Mouse (Mus musculus): ENCODE data around the gene Cntnap5b. TPM values are rescaled to one million over a fixed set of nuclear protein-coding genes. Genes with fewer than 3 reads are reported as not detected.

The Cntnap5b gene
- total and polyA plus RNA-seq, 3 experiments: not detected

GRCm38 (mm10) chr1:100394034-100394433 lies 621.5 kb downstream of the Cntnap5b start:
- dilution Hi-C loops (cut with MboI; ENCODE audit: extremely low pct_ligation_motif_present, extremely low pct_unique_long_range_greater_than_20kb, low sequenced_read_pairs): no loop called here

GRCm38 (mm10) chr1:100416658-100417224 lies 644.2 kb downstream of the Cntnap5b start:
- no peaks in the 10 kb centered on the region for H3K79me2 ChIP-seq (replicated peaks; ENCODE audit: control insufficient read depth, extremely low read depth, insufficient read depth, poor library complexity, severe bottlenecking)
- H3K4me1 ChIP-seq (ENCODE audit: control insufficient read depth in 1 of 2, insufficient read depth in 2 of 2): no peaks in the 10 kb centered on the region
- no peak overlapping the region for H3K4me3 ChIP-seq (replicated peaks in 1 of 3; ENCODE audit: low read depth in 2 of 3, low read length in 2 of 3, poor library complexity in 1 of 3)
- no peaks in the 10 kb centered on the region for H3K36me3 ChIP-seq (replicated peaks in 1 of 2; ENCODE audit: control insufficient read depth in 1 of 2, insufficient read depth in 1 of 2, low read length in 1 of 2)
- H3K27ac ChIP-seq (ENCODE audit: insufficient read depth, low read depth): no peak overlapping the region
- H3K9ac ChIP-seq (ENCODE audit: insufficient read depth, low read depth): no peak overlapping the region
- DNase-seq (ENCODE audit: extremely low read depth): no peak
- no peaks in the 10 kb centered on the region for H3K27me3 ChIP-seq (replicated peaks)
- no peak overlapping the region for H3K4me2 ChIP-seq (ENCODE audit: insufficient read depth, low read depth, poor library complexity, severe bottlenecking)
- peaks cover 38% of the 10 kb centered on the region for H3K9me3 ChIP-seq (replicated peaks; ENCODE audit: low read length)
- in situ Hi-C loops (cut with MboI; ENCODE audit: low pct_ligation_motif_present, low pct_unique_long_range_greater_than_20kb, low sequenced_read_pairs) (no loop called here), dilution Hi-C loops (cut with MboI; ENCODE audit: extremely low pct_ligation_motif_present, extremely low pct_unique_long_range_greater_than_20kb, low sequenced_read_pairs) (no loop called here)
- no peak for TF ChIP-seq NRF1 (IDR thresholded peaks at IDR 0.05; ENCODE audit: low read depth, low read length)
- TF ChIP-seq JUND (conservative IDR thresholded peaks at IDR 0.05; ENCODE audit: low read depth, low read length): no peak
- TF ChIP-seq MXI1 (IDR thresholded peaks at IDR 0.05; ENCODE audit: low read depth, low read length): no peak
- TF ChIP-seq TBP (conservative IDR thresholded peaks at IDR 0.05; ENCODE audit: low read depth, low read length): no peak
- no peak for TF ChIP-seq ZMIZ1 (IDR thresholded peaks at IDR 0.05; ENCODE audit: low read depth, low read length)
- TF ChIP-seq ZKSCAN1 (IDR thresholded peaks at IDR 0.05; ENCODE audit: borderline replicate concordance, low read depth, low read length): no peak
- no peak for TF ChIP-seq ELF1 (IDR thresholded peaks at IDR 0.05; ENCODE audit: low read depth, low read length)
- TF ChIP-seq CHD1 (IDR thresholded peaks at IDR 0.05; ENCODE audit: low read depth, low read length): no peak
- no peak for TF ChIP-seq UBTF (IDR thresholded peaks at IDR 0.05; ENCODE audit: low read depth, low read length)

More at GRCm38 (mm10) chr1:100394034-100394433, 621.5 kb downstream of the Cntnap5b start:
- in situ Hi-C loops (cut with MboI; ENCODE audit: low pct_ligation_motif_present, low pct_unique_long_range_greater_than_20kb, low sequenced_read_pairs): no loop called here
- H3K9ac ChIP-seq (ENCODE audit: insufficient read depth, low read depth): no peak overlapping the region
- H3K36me3 ChIP-seq (replicated peaks in 1 of 2; ENCODE audit: control insufficient read depth in 1 of 2, insufficient read depth in 1 of 2, low read length in 1 of 2): no peaks in the 10 kb centered on the region
- no peaks in the 10 kb centered on the region for H3K79me2 ChIP-seq (replicated peaks; ENCODE audit: control insufficient read depth, extremely low read depth, insufficient read depth, poor library complexity, severe bottlenecking)
- TF ChIP-seq USF1 (IDR thresholded peaks at IDR 0.05; ENCODE audit: low read depth, low read length): no peak
- TF ChIP-seq EP300 (IDR thresholded peaks at IDR 0.05; ENCODE audit: low read length): no peak
- no peak for TF ChIP-seq MYC (IDR thresholded peaks at IDR 0.05; ENCODE audit: low read depth, low read length)
- TF ChIP-seq SIN3A (IDR thresholded peaks at IDR 0.05; ENCODE audit: low read length): no peak
- no peak for TF ChIP-seq POLR2AphosphoS2 (IDR thresholded peaks at IDR 0.05; ENCODE audit: low read depth, low read length)
- TF ChIP-seq ZNF384 (IDR thresholded peaks at IDR 0.05; ENCODE audit: low read depth, low read length): no peak
- TF ChIP-seq NRF1 (IDR thresholded peaks at IDR 0.05; ENCODE audit: low read depth, low read length): no peak
- no peak for TF ChIP-seq GABPA (IDR thresholded peaks at IDR 0.05; ENCODE audit: insufficient replicate concordance, low read depth, low read length)
- no peak for TF ChIP-seq HCFC1 (IDR thresholded peaks at IDR 0.05; ENCODE audit: low read depth, low read length)
- TF ChIP-seq CHD1 (IDR thresholded peaks at IDR 0.05; ENCODE audit: low read depth, low read length): no peak
- TF ChIP-seq MXI1 (IDR thresholded peaks at IDR 0.05; ENCODE audit: low read depth, low read length): no peak
- H3K4me1 ChIP-seq (ENCODE audit: control insufficient read depth in 1 of 2, insufficient read depth in 2 of 2): no peaks in the 10 kb centered on the region
- no peaks in the 10 kb centered on the region for H3K27me3 ChIP-seq (replicated peaks)
- no peak overlapping the region for H3K27ac ChIP-seq (ENCODE audit: insufficient read depth, low read depth)
- H3K9me3 ChIP-seq (replicated peaks; ENCODE audit: low read length): peaks cover 14% of the 10 kb centered on the region
- H3K4me3 ChIP-seq (replicated peaks in 1 of 3; ENCODE audit: low read depth in 2 of 3, low read length in 2 of 3, poor library complexity in 1 of 3): no peak overlapping the region
- no peak overlapping the region for H3K4me2 ChIP-seq (ENCODE audit: insufficient read depth, low read depth, poor library complexity, severe bottlenecking)
- no peak for DNase-seq (ENCODE audit: extremely low read depth)
